In the genomic region with DNA sequence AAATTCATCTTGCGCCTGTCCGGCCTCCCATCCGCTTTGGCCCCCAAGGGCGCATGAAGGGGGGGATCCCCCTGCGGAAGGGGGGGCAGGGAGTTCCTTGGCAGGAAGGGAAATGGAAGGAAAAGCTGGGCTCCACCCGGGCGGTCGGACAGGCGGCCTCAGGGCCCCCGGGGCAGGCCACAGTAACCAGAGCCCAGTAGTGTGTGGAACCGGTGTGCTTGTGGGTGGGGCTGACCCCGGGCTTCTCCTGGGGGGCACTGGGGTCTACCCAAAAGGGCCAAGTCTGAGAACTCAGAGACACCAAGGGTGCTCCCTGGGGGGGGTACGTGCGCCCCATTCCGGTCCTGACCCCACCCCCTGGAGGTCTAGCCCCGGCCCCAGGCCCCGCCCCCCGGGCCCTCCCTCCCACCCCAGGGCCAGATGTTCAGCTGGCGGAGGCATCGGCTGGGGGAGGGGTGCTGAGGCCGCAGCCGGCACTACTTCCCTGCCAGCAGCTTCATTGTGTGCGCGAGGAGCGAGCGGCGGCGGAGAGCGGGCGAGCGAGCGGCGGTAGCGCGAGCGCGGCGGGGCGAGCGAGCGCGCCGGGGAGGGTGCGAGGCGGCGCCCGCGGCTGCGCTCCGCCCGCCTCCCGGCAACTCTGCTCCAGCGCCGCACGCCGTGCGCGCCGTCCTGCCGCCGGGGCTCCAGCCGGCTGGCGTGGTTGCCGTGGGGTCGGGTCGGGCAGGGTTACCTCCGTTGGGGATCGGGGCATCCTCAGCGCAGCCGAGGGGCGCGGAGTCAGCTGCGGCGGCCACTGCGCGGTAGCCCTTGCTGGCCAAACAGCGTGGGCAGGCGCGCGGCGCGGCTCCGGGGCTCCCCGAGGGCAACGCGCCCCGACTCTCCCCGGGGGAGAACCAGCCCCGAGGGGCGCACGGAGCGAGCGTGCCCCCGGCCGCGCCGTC, we compare ENCODE assay signal across 1 mouse cellular context.
A peak's percentile ranks its signal among the peaks of the same experiment; 100 is the strongest.
TF ChIP-seq lines count a peak whose summit lies in the region.

No protein-coding gene starts in this region.

TF ChIP-seq in C2C12, 6 proteins besides CTCF, POLR2A, EP300 and RAD21:
- TF ChIP-seq FOSL1 (IDR thresholded peaks at IDR 0.05; ENCODE audit: insufficient read depth, low read length, poor library complexity, severe bottlenecking): no peak
- TF ChIP-seq MAX (IDR thresholded peaks at IDR 0.05): peak; percentile 46
- no peak for TF ChIP-seq CEBPB (IDR thresholded peaks at IDR 0.05; ENCODE audit: low read depth)
- TF ChIP-seq USF1 (IDR thresholded peaks at IDR 0.05; ENCODE audit: low read depth): no peak
- TF ChIP-seq MYOG (IDR thresholded peaks at IDR 0.05; ENCODE audit: control insufficient read depth, extremely low read depth, insufficient read length): no peak
- TF ChIP-seq MYOD1 (IDR thresholded peaks at IDR 0.05; ENCODE audit: control insufficient read depth, insufficient read length, low read depth): no peak
TF ChIP-seq in C2C12: peak in this region for 1.
